Mouse (Mus musculus): ENCODE measurements around the gene Prom1. TPM values are rescaled to one million over a fixed set of nuclear protein-coding genes. Genes with fewer than 3 reads are reported as not detected.
A peak's percentile ranks its signal among the peaks of the same experiment; 100 is the strongest.

The Prom1 gene
- polyA plus RNA-seq, 1 experiment from 2014 or later, result 101 TPM

- DNase-seq (ENCODE audit: low spot score) (peak; percentile 66), ATAC-seq (replicated peaks; ENCODE audit: low FRiP score, low read depth) (no peak; the same call in 1 of the 2 replicates)
- no peaks in the 10 kb centered on the region for H3K9me3 ChIP-seq (replicated peaks; ENCODE audit: low read length)
- H3K4me1 ChIP-seq (replicated peaks; ENCODE audit: insufficient read depth, low read length), result no peaks in the 10 kb centered on the region
- H3K27me3 ChIP-seq (ENCODE audit: insufficient read depth, low read length), result no peaks in the 10 kb centered on the region
- 24% methylated on average over 5 of the region's 5 CpGs for WGBS
- peak overlapping the region; percentile 42; the same call in 1 of the 2 replicates for H3K27ac ChIP-seq
- H3K36me3 ChIP-seq (ENCODE audit: insufficient read depth, low read length), result no peaks in the 10 kb centered on the region
- H3K4me3 ChIP-seq (replicated peaks; ENCODE audit: low read depth, low read length), result no peak overlapping the region
- peak; percentile 21; the same call in 1 of the 2 replicates for TF ChIP-seq CTCF (IDR thresholded peaks at IDR 0.05; ENCODE audit: low read depth)
- no peak overlapping the region for H3K9ac ChIP-seq (ENCODE audit: low read depth, low read length)
- no peak overlapping the region for H3K4me2 ChIP-seq (ENCODE audit: low read length)
Observed at GRCm38 (mm10) chr5:44087034-44087433, 14.8 kb downstream of the Prom1 start.

- no peak overlapping the region for H3K4me2 ChIP-seq (ENCODE audit: low read length)
- ATAC-seq (replicated peaks; ENCODE audit: low FRiP score, low read depth) (no peak), DNase-seq (ENCODE audit: low spot score) (no peak)
- H3K9me3 ChIP-seq (replicated peaks; ENCODE audit: low read length), result no peaks in the 10 kb centered on the region
- no peak overlapping the region for H3K4me3 ChIP-seq (replicated peaks; ENCODE audit: low read depth, low read length)
- H3K27me3 ChIP-seq (ENCODE audit: insufficient read depth, low read length), result no peaks in the 10 kb centered on the region
- H3K9ac ChIP-seq (ENCODE audit: low read depth, low read length), result no peak overlapping the region
- H3K36me3 ChIP-seq (ENCODE audit: insufficient read depth, low read length), result no peaks in the 10 kb centered on the region
- WGBS, result 79% methylated on average over 7 of the region's 7 CpGs
- TF ChIP-seq CTCF (IDR thresholded peaks at IDR 0.05; ENCODE audit: low read depth), result no peak
- H3K27ac ChIP-seq, result no peak overlapping the region
- no peaks in the 10 kb centered on the region for H3K4me1 ChIP-seq (replicated peaks; ENCODE audit: insufficient read depth, low read length)
Observed at GRCm38 (mm10) chr5:44085871-44086270, 16.0 kb downstream of the Prom1 start.

- Histone ChIP-seq H3K9ac (ENCODE audit: low read depth, low read length) (no peak overlapping the region), H3K27ac (no peak overlapping the region), H3K27me3 (ENCODE audit: insufficient read depth, low read length) (no peaks in the 10 kb centered on the region), H3K4me1 (replicated peaks; ENCODE audit: insufficient read depth, low read length) (no peaks in the 10 kb centered on the region), H3K4me2 (ENCODE audit: low read length) (no peak overlapping the region), H3K4me3 (replicated peaks; ENCODE audit: low read depth, low read length) (no peak overlapping the region), H3K9me3 (replicated peaks; ENCODE audit: low read length) (no peaks in the 10 kb centered on the region), H3K36me3 (ENCODE audit: insufficient read depth, low read length) (no peaks in the 10 kb centered on the region)
- no peak for TF ChIP-seq CTCF (IDR thresholded peaks at IDR 0.05; ENCODE audit: low read depth)
- no peak for DNase-seq (ENCODE audit: low spot score)
- ATAC-seq (replicated peaks; ENCODE audit: low FRiP score, low read depth), result no peak
- WGBS, result 66% methylated on average over 1 of the region's 1 CpGs
Observed at GRCm38 (mm10) chr5:44081108-44081507, 20.7 kb downstream of the Prom1 start.

- H3K4me3 ChIP-seq (replicated peaks; ENCODE audit: low read depth, low read length), result no peak overlapping the region
- DNase-seq (ENCODE audit: low spot score) (no peak), ATAC-seq (replicated peaks; ENCODE audit: low FRiP score, low read depth) (no peak)
- no peak for TF ChIP-seq CTCF (IDR thresholded peaks at IDR 0.05; ENCODE audit: low read depth)
- no peaks in the 10 kb centered on the region for H3K4me1 ChIP-seq (replicated peaks; ENCODE audit: insufficient read depth, low read length)
- no peak overlapping the region for H3K27ac ChIP-seq
- 81% methylated on average over 8 of the region's 8 CpGs for WGBS
- H3K36me3 ChIP-seq (ENCODE audit: insufficient read depth, low read length), result no peaks in the 10 kb centered on the region
- no peaks in the 10 kb centered on the region for H3K27me3 ChIP-seq (ENCODE audit: insufficient read depth, low read length)
- H3K4me2 ChIP-seq (ENCODE audit: low read length), result no peak overlapping the region
- H3K9me3 ChIP-seq (replicated peaks; ENCODE audit: low read length), result no peaks in the 10 kb centered on the region
- no peak overlapping the region for H3K9ac ChIP-seq (ENCODE audit: low read depth, low read length)
Observed at GRCm38 (mm10) chr5:44080276-44081054, 21.4 kb downstream of the Prom1 start.

- Histone ChIP-seq H3K4me2 (ENCODE audit: low read length) (no peak overlapping the region), H3K27me3 (ENCODE audit: insufficient read depth, low read length) (no peaks in the 10 kb centered on the region), H3K9me3 (replicated peaks; ENCODE audit: low read length) (no peaks in the 10 kb centered on the region), H3K9ac (ENCODE audit: low read depth, low read length) (no peak overlapping the region), H3K4me3 (replicated peaks; ENCODE audit: low read depth, low read length) (no peak overlapping the region), H3K4me1 (replicated peaks; ENCODE audit: insufficient read depth, low read length) (no peaks in the 10 kb centered on the region), H3K36me3 (ENCODE audit: insufficient read depth, low read length) (no peaks in the 10 kb centered on the region), H3K27ac (no peak overlapping the region)
- no peak for TF ChIP-seq CTCF (IDR thresholded peaks at IDR 0.05; ENCODE audit: low read depth)
- 95% methylated on average over 1 of the region's 1 CpGs for WGBS
- no peak for DNase-seq (ENCODE audit: low spot score)
- no peak for ATAC-seq (replicated peaks; ENCODE audit: low FRiP score, low read depth)
Observed at GRCm38 (mm10) chr5:44075432-44075831, 26.4 kb downstream of the Prom1 start.

GRCm38 (mm10) chr5:44073634-44074033 lies 28.2 kb downstream of the Prom1 start:
- H3K36me3 ChIP-seq (ENCODE audit: insufficient read depth, low read length), result no peaks in the 10 kb centered on the region
- DNase-seq (ENCODE audit: low spot score) (no peak), ATAC-seq (replicated peaks; ENCODE audit: low FRiP score, low read depth) (no peak)
- H3K27me3 ChIP-seq (ENCODE audit: insufficient read depth, low read length), result no peaks in the 10 kb centered on the region
- no peaks in the 10 kb centered on the region for H3K4me1 ChIP-seq (replicated peaks; ENCODE audit: insufficient read depth, low read length)
- H3K9ac ChIP-seq (ENCODE audit: low read depth, low read length), result no peak overlapping the region
- H3K27ac ChIP-seq, result no peak overlapping the region
- no peak overlapping the region for H3K4me2 ChIP-seq (ENCODE audit: low read length)
- H3K9me3 ChIP-seq (replicated peaks; ENCODE audit: low read length), result no peaks in the 10 kb centered on the region
- no peak overlapping the region for H3K4me3 ChIP-seq (replicated peaks; ENCODE audit: low read depth, low read length)
- 70% methylated on average over 3 of the region's 3 CpGs for WGBS
- no peak for TF ChIP-seq CTCF (IDR thresholded peaks at IDR 0.05; ENCODE audit: low read depth)
